In the genomic region with DNA sequence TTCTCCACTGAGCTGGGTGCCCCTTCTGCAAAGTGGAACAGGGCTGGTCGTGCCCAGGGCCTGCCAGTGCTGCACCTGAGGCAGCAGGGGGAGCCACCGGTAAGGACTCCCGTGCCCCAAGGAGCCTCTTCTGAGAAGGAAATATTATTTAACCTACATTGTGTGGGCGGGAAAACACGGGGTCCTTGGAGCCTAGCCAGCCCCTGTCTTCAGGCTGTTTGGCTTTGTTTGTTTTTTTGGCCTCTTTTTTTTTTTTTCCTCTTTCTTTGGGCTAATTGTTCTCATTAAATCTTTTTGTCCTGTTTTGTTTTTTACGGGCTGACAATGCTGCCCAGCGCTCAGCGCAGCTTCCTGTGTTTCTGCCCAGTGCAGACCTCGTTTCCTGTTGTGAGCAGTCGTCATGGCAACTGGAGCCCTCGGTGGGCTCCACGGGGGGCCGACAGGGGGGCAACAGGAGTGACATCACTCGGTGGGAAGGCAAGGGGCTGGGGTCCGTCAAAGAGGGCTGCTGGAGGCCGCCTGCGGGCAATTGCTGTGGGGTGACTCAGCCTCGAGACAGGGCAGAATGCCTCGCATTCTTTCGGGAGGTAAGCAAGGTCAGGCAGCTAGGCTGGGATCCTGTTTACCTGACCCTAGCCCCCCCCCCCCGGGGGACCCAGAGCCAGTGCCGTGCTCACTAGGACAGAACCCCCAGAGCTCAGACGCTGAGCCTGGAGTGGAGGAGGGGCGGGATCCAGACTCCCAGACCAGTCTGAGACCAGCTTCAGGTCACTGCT, we compare ENCODE assay signal across 8 mouse cellular contexts. TPM values are rescaled to one million over a fixed set of nuclear protein-coding genes. Genes with fewer than 3 reads are reported as not detected.
DNase-seq lines count a peak whose midpoint lies in the region; ATAC-seq lines count a peak whose summit lies in the region.

No protein-coding gene starts in this region.

- 4% methylated on average over 23 of the region's 24 CpGs for WGBS in intestine, embryonic 15.5 days
- WGBS in liver, embryonic 15.5 days (ENCODE audit: insufficient replicate concordance): 6% methylated on average over 24 of the region's 24 CpGs

- no peaks in the 10 kb centered on the region for H3K36me3 ChIP-seq in intestine, embryonic 15.5 days
- H3K36me3 ChIP-seq in liver, embryonic 15.5 days (replicated peaks): no peaks in the 10 kb centered on the region

- peak overlapping the region; percentile 44 for H3K9ac ChIP-seq in intestine, embryonic 15.5 days
- no peak overlapping the region for H3K9ac ChIP-seq in liver, embryonic 15.5 days

- peak overlapping the region; percentile 31 for H3K4me3 ChIP-seq in intestine, embryonic 15.5 days (replicated peaks)
- no peak overlapping the region for H3K4me3 ChIP-seq in liver, embryonic 15.5 days (replicated peaks)

- peaks cover 37% of the 10 kb centered on the region for H3K4me1 ChIP-seq in intestine, embryonic 15.5 days (replicated peaks)
- peaks cover 10% of the 10 kb centered on the region for H3K4me1 ChIP-seq in liver, embryonic 15.5 days (replicated peaks)

- DNase-seq in urinary bladder, postnatal 14 days (ENCODE audit: low spot score): peak; percentile 64
- DNase-seq in urinary bladder, postnatal 10 days (ENCODE audit: low spot score): no peak
- peak; percentile 74 to 76 for DNase-seq in cerebellum, postnatal 10 days
- DNase-seq in neural tube, embryonic 10.5 days (ENCODE audit: extremely low spot score, low spot score): peak; percentile 81
- peak; percentile 85 for DNase-seq in thymus, postnatal 0 days (ENCODE audit: low spot score)

- peak; percentile 37; the same call in 1 of the 2 replicates for ATAC-seq in granulocyte monocyte progenitor cell, adult 5-6 weeks (replicated peaks; ENCODE audit: poor library complexity, severe bottlenecking)
- peak; percentile 69 for ATAC-seq in intestine, embryonic 15.5 days
- no peak for ATAC-seq in liver, embryonic 15.5 days (ENCODE audit: insufficient read depth)

- peak overlapping the region; percentile 80 for H3K4me2 ChIP-seq in intestine, embryonic 15.5 days (replicated peaks)
- H3K4me2 ChIP-seq in liver, embryonic 15.5 days: peak overlapping the region; percentile 51

- no peaks in the 10 kb centered on the region for H3K27me3 ChIP-seq in intestine, embryonic 15.5 days (replicated peaks)
- H3K27me3 ChIP-seq in liver, embryonic 15.5 days: peaks cover 29% of the 10 kb centered on the region

- no peaks in the 10 kb centered on the region for H3K9me3 ChIP-seq in intestine, embryonic 15.5 days
- no peaks in the 10 kb centered on the region for H3K9me3 ChIP-seq in liver, embryonic 15.5 days (replicated peaks)

- peak overlapping the region; percentile 52 for H3K27ac ChIP-seq in intestine, embryonic 15.5 days
- H3K27ac ChIP-seq in liver, embryonic 15.5 days (replicated peaks): no peak overlapping the region

RNA-seq across cellular contexts. Expression of a gene that starts 20.5 kb away (rescaled TPM):
- 3.4 and 3.7 TPM in 2 replicates for total RNA-seq in granulocyte monocyte progenitor cell, adult 5-6 weeks (2014; fragmentation: Nextera tagmentation)
- total RNA-seq in granulocyte monocyte progenitor cell, adult 5-6 weeks (2017): 0.26 and 1.7 TPM in 2 replicates
- polyA plus RNA-seq in intestine, embryonic 15.5 days (2015; fragmentation: Nextera tagmentation; extraction: Ambion mirVana): 3.9 and 4.6 TPM in 2 replicates
- 0.97 and 1.4 TPM in 2 replicates for polyA plus RNA-seq in liver, embryonic 15.5 days (2015; fragmentation: Nextera tagmentation; extraction: Ambion mirVana)
- polyA plus RNA-seq in thymus, postnatal 0 days (2015; fragmentation: Nextera tagmentation; extraction: Ambion mirVana): 8.3 and 10.1 TPM in 2 replicates

RNA-seq across cellular contexts. Expression of a gene that starts 59.0 kb away (rescaled TPM):
- 213 and 215 TPM in 2 replicates for total RNA-seq in granulocyte monocyte progenitor cell, adult 5-6 weeks (2014; fragmentation: Nextera tagmentation)
- total RNA-seq in granulocyte monocyte progenitor cell, adult 5-6 weeks (2017): 159 and 162 TPM in 2 replicates
- 13.1 and 15.4 TPM in 2 replicates for polyA plus RNA-seq in intestine, embryonic 15.5 days (2015; fragmentation: Nextera tagmentation; extraction: Ambion mirVana)
- polyA plus RNA-seq in liver, embryonic 15.5 days (2015; fragmentation: Nextera tagmentation; extraction: Ambion mirVana): 33.5 and 34.5 TPM in 2 replicates
- 149 and 159 TPM in 2 replicates for polyA plus RNA-seq in thymus, postnatal 0 days (2015; fragmentation: Nextera tagmentation; extraction: Ambion mirVana)
